Mouse (Mus musculus): ENCODE results near the gene Galnt2.

- TF ChIP-seq CTCF (IDR thresholded peaks at IDR 0.05; ENCODE audit: low read depth): no peak
- no peak for TF ChIP-seq EP300 (IDR thresholded peaks at IDR 0.05; ENCODE audit: low read depth)
These were observed 46.1 kb upstream of the Galnt2 start for GRCm38 (mm10) chr8:124185081-124185480.

Data from heart, postnatal 0 days (tissue).